Mouse (Mus musculus): ENCODE results near the gene Pole4.
"Not testable (repeated sequence)": the region's sequence is repeated elsewhere in the genome, so short reads cannot be mapped to it uniquely, and the experiment has no call there.

The Pole4 gene

GRCm38 (mm10) chr6:82715253-82715652, 10.1 kb upstream of the Pole4 start:
- DNase-seq (ENCODE audit: low spot score in 2 of 2), result no peak

GRCm38 (mm10) chr6:82714841-82715240, 9.7 kb upstream of the Pole4 start:
- DNase-seq (ENCODE audit: low spot score in 2 of 2), result no peak

- DNase-seq (ENCODE audit: low spot score in 2 of 2), result peak; percentile 51 to 62
These were observed 9.1 kb upstream of the Pole4 start for GRCm38 (mm10) chr6:82714243-82714642.

- DNase-seq (ENCODE audit: low spot score in 2 of 2), result no peak
These were observed 2.6 kb upstream of the Pole4 start for GRCm38 (mm10) chr6:82707742-82708141.

- DNase-seq (ENCODE audit: low spot score in 2 of 2), result no peak
These were observed 2.1 kb upstream of the Pole4 start for GRCm38 (mm10) chr6:82707241-82707640.

GRCm38 (mm10) chr6:82703710-82704109, 1.5 kb downstream of the Pole4 start:
- DNase-seq (ENCODE audit: low spot score in 2 of 2), result no peak

GRCm38 (mm10) chr6:82702593-82703017, 2.6 kb downstream of the Pole4 start:
- peak; percentile 64 to 74 for DNase-seq (ENCODE audit: low spot score in 2 of 2)

- no peak for DNase-seq (ENCODE audit: low spot score in 2 of 2)
These were observed 3.9 kb downstream of the Pole4 start for GRCm38 (mm10) chr6:82701296-82701695.

GRCm38 (mm10) chr6:82699831-82700230, 5.3 kb downstream of the Pole4 start:
- no peak for DNase-seq (ENCODE audit: low spot score in 2 of 2)

GRCm38 (mm10) chr6:82696736-82697135, 8.4 kb downstream of the Pole4 start:
- DNase-seq (ENCODE audit: low spot score in 2 of 2), result no peak

- DNase-seq (ENCODE audit: low spot score in 2 of 2), result no peak
These were observed 10.5 kb downstream of the Pole4 start for GRCm38 (mm10) chr6:82694668-82695067.

- DNase-seq (ENCODE audit: low spot score in 2 of 2), result no peak
These were observed 15.7 kb downstream of the Pole4 start for GRCm38 (mm10) chr6:82689474-82689873.

GRCm38 (mm10) chr6:82688586-82688985, 16.6 kb downstream of the Pole4 start:
- DNase-seq (ENCODE audit: low spot score in 2 of 2), result not testable (repeated sequence)

GRCm38 (mm10) chr6:82684136-82684535, 21.0 kb downstream of the Pole4 start:
- no peak for DNase-seq (ENCODE audit: low spot score in 2 of 2)

- DNase-seq (ENCODE audit: low spot score in 2 of 2), result not testable (repeated sequence)
These were observed 25.9 kb downstream of the Pole4 start for GRCm38 (mm10) chr6:82679286-82679685.

- DNase-seq (ENCODE audit: low spot score in 2 of 2), result not testable (repeated sequence)
These were observed 27.5 kb downstream of the Pole4 start for GRCm38 (mm10) chr6:82677629-82678028.

GRCm38 (mm10) chr6:82666480-82666879, 38.7 kb downstream of the Pole4 start:
- no peak for DNase-seq (ENCODE audit: low spot score in 2 of 2)

- DNase-seq (ENCODE audit: low spot score in 2 of 2), result no peak
These were observed 52.0 kb downstream of the Pole4 start for GRCm38 (mm10) chr6:82653169-82653525.

- DNase-seq (ENCODE audit: low spot score in 2 of 2), result peak; percentile 91 to 97
These were observed 52.5 kb downstream of the Pole4 start for GRCm38 (mm10) chr6:82652521-82653168.

GRCm38 (mm10) chr6:82649096-82649495, 56.1 kb downstream of the Pole4 start:
- DNase-seq (ENCODE audit: low spot score in 2 of 2), result no peak

GRCm38 (mm10) chr6:82647940-82648655, 57.1 kb downstream of the Pole4 start:
- no peak for DNase-seq (ENCODE audit: low spot score in 2 of 2)

- DNase-seq (ENCODE audit: low spot score in 2 of 2), result no peak
These were observed 58.2 kb downstream of the Pole4 start for GRCm38 (mm10) chr6:82647001-82647400.

- no peak for DNase-seq (ENCODE audit: low spot score in 2 of 2)
These were observed 65.1 kb downstream of the Pole4 start for GRCm38 (mm10) chr6:82640046-82640445.

All from urinary bladder, adult 18-20 months (tissue).